Mouse (Mus musculus) kidney, embryonic 16.5 days (tissue): ENCODE data around the gene Kif26b. TPM values are rescaled to one million over a fixed set of nuclear protein-coding genes. Genes with fewer than 3 reads are reported as not detected.
A peak's percentile ranks its signal among the peaks of the same experiment; 100 is the strongest.

ENCODE experiments used
- ATAC-seq: fragments of 200-750 bp; cut with Nextera tagmentation; 2 replicates; pipeline ENCODE4 v1.8.0; 2017; ENCODE audit warnings: moderate TSS enrichment; ENCODE audit not compliant: low FRiP score, low TSS enrichment
- H3K27ac ChIP-seq: fragments of 300-500 bp; sonication (generic); 2 replicates; pipeline ENCODE4 v1.5.1; 2014; ENCODE audit warnings: low read length
- H3K27me3 ChIP-seq: fragments of 300-500 bp; sonication (generic); 2 replicates; pipeline ENCODE4 v1.6.1; 2014; ENCODE audit warnings: low read length, control low read depth, mixed read lengths; ENCODE audit not compliant: insufficient read depth
- H3K36me3 ChIP-seq: fragments of 300-500 bp; sonication (generic); 2 replicates; pipeline ENCODE4 v1.6.1; 2014; ENCODE audit warnings: low read length, control low read depth, mixed read lengths; ENCODE audit not compliant: insufficient read depth
- H3K4me1 ChIP-seq: fragments of 300-500 bp; sonication (generic); 2 replicates; pipeline ENCODE4 v1.6.1; 2014; ENCODE audit warnings: low read length, control low read depth, mixed read lengths; ENCODE audit not compliant: insufficient read depth
- H3K4me2 ChIP-seq: fragments of 300-500 bp; sonication (generic); replicated peaks from 2 replicates; pipeline ENCODE4 v1.6.1; 2014; ENCODE audit warnings: low read depth, low read length
- H3K4me3 ChIP-seq: fragments of 300-500 bp; sonication (generic); 2 replicates; pipeline ENCODE4 v1.5.1; 2014; ENCODE audit warnings: mild to moderate bottlenecking, low read length
- H3K9ac ChIP-seq: fragments of 300-500 bp; sonication (generic); replicated peaks from 2 replicates; pipeline ENCODE4 v1.6.1; 2014; ENCODE audit warnings: low read length
- H3K9me3 ChIP-seq: fragments of 300-500 bp; sonication (generic); 2 replicates; pipeline ENCODE4 v1.6.1; 2016; ENCODE audit warnings: low read length, control low read depth
- WGBS: fragments of 180-500 bp; shearing (Covaris S2); extraction: QIAGEN DNeasy Blood & Tissue Kit; methylation state at CpG from one replicate; pipeline ENCODE4 v1.1.7; 2014; 5-methylcytosine and 5-hydroxymethylcytosine counted together
- polyA plus RNA-seq: library from polyadenylated mRNA; unstranded; fragments of >200 nt; fragmentation: Nextera tagmentation; extraction: Ambion mirVana; gene quantifications from 2 replicates; pipeline ENCODE4 v1.2.1, GENCODE M21; 2015

Kif26b gene
- polyA plus RNA-seq, 1 experiment from 2014 or later, result 9.3 TPM

DNA sequence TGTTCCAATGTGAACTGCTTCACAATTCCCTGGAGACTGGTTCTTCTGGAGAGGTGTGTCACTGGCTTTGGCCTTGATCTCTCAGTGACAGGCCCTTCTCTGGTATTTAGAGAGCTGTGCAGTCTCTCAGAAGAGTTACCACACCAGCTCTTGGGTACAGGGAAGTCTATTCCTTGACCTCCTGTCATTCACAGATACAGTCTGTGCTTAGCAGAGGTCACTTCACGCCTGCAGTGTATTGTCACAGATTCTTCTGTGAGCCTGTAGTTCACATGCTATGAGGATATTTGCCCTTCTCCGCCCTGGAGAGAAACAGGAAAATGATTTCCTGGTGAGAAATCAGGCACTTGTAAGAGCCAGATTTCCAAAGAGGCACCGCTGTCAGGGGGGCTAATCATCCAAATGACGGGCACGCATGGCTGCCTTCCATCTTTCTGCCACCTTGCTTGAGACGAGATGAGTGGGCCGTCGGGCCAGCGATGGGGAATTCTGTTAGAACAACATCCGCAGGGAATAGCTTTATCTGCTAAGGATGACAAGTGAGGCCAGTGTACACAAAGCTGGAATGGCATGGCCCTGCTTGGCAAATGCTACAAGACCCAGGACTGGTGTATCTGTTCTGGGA lies 309.9 kb downstream of the Kif26b start:
- Histone ChIP-seq H3K9ac (no peak overlapping the region), H3K27me3 (no peaks in the 10 kb centered on the region), H3K36me3 (no peaks in the 10 kb centered on the region), H3K4me2 (no peak overlapping the region), H3K27ac (no peak overlapping the region), H3K4me3 (no peak overlapping the region), H3K9me3 (no peaks in the 10 kb centered on the region), H3K4me1 (no peaks in the 10 kb centered on the region)
- ATAC-seq, result no peak
- 66% methylated on average over 10 of the region's 10 CpGs for WGBS

DNA sequence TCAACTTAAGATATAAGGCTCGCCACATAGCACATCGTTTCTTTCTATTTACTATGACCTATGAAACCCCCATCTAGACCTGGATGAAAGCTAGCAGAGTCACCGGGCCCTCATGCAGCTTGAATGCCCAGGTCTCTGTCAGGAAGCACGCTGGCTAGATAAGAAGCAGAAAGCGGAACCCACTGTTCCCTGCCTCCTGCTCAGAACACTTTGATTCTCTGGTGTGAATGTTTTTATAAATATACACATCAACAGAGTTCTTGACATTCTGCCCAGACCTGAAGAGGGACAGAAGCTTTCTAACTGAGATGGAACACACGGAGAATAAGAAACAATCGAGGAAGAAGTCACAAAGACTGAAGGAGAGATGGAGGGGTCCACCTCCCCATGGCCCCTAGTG lies 311.4 kb downstream of the Kif26b start:
- H3K9me3 ChIP-seq, result no peaks in the 10 kb centered on the region
- H3K9ac ChIP-seq, result no peak overlapping the region
- no peak overlapping the region for H3K4me3 ChIP-seq
- ATAC-seq, result no peak
- no peaks in the 10 kb centered on the region for H3K4me1 ChIP-seq
- H3K27me3 ChIP-seq, result no peaks in the 10 kb centered on the region
- WGBS, result 78% methylated on average over 7 of the region's 7 CpGs
- H3K36me3 ChIP-seq, result no peaks in the 10 kb centered on the region
- H3K27ac ChIP-seq, result no peak overlapping the region
- no peak overlapping the region for H3K4me2 ChIP-seq

DNA sequence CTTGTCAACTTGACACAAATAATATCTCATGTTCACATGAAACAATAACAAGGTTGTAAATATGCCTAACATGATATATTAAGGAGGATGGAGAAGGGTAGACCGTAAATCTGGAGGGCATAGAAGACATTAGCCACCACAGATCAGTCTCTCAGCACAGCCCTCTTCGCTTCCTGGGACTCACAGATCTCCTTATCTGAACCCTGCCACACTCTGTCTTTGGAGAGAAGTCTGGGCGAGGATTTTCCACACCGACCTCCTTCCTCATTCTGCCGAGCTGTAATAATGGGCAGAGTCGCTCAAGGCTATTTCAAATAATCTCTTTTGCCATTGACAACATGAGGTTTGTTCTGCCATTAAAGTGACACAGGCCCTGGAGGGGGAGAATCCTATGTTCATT lies 315.9 kb downstream of the Kif26b start:
- no peaks in the 10 kb centered on the region for H3K27me3 ChIP-seq
- no peaks in the 10 kb centered on the region for H3K4me1 ChIP-seq
- no peak overlapping the region for H3K27ac ChIP-seq
- no peak for ATAC-seq
- 71% methylated on average over 6 of the region's 6 CpGs for WGBS
- H3K9ac ChIP-seq, result no peak overlapping the region
- H3K36me3 ChIP-seq, result no peaks in the 10 kb centered on the region
- no peaks in the 10 kb centered on the region for H3K9me3 ChIP-seq
- H3K4me3 ChIP-seq, result no peak overlapping the region
- no peak overlapping the region for H3K4me2 ChIP-seq

- Histone ChIP-seq H3K4me3 (no peak overlapping the region), H3K27ac (no peak overlapping the region)
- 67% methylated on average over 5 of the region's 5 CpGs for WGBS
Measured at GRCm38 (mm10) chr1:178847569-178847968, 318.6 kb downstream of the Kif26b start.

GRCm38 (mm10) chr1:178848380-178849106 lies 319.6 kb downstream of the Kif26b start:
- H3K27ac ChIP-seq, result no peak overlapping the region
- H3K27me3 ChIP-seq, result no peaks in the 10 kb centered on the region
- 88% methylated on average over 5 of the region's 5 CpGs for WGBS
- no peak for ATAC-seq
- H3K4me3 ChIP-seq, result no peak overlapping the region
- no peak overlapping the region for H3K9ac ChIP-seq
- no peaks in the 10 kb centered on the region; the same call in 1 of the 2 replicates for H3K4me1 ChIP-seq
- H3K36me3 ChIP-seq, result no peaks in the 10 kb centered on the region
- no peak overlapping the region for H3K4me2 ChIP-seq
- no peaks in the 10 kb centered on the region for H3K9me3 ChIP-seq

More at GRCm38 (mm10) chr1:178847569-178847968, 318.6 kb downstream of the Kif26b start:
- no peak for ATAC-seq
- no peaks in the 10 kb centered on the region; the same call in 1 of the 2 replicates for H3K4me1 ChIP-seq
- no peak overlapping the region for H3K9ac ChIP-seq
- no peaks in the 10 kb centered on the region for H3K9me3 ChIP-seq
- no peak overlapping the region for H3K4me2 ChIP-seq
- H3K27me3 ChIP-seq, result no peaks in the 10 kb centered on the region
- no peaks in the 10 kb centered on the region for H3K36me3 ChIP-seq

DNA sequence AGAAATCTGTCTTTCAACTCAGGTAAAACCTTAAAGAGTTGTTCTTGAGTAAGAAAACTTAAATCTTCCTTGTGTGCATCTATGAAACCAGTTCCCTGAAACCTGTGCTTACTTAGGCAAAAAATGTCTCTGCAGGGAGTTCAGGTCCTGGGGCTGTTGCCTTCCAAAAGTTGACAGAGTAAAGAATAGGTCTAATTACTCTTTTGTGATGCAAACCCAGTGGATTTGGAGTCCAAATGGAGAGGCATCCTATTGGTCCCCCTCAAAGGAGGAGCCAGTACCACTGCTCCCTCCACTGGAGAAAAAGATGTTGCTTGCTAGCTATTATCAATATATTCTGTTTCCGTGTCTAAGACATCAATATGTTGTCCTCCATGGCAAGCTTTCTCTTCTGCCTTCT lies 321.6 kb downstream of the Kif26b start:
- H3K36me3 ChIP-seq, result no peaks in the 10 kb centered on the region
- no peak overlapping the region for H3K9ac ChIP-seq
- no peaks in the 10 kb centered on the region for H3K27me3 ChIP-seq
- no peak overlapping the region for H3K4me2 ChIP-seq
- 81% methylated on average over 1 of the region's 1 CpGs for WGBS
- H3K4me1 ChIP-seq, result no peaks in the 10 kb centered on the region; the same call in 1 of the 2 replicates
- H3K9me3 ChIP-seq, result no peaks in the 10 kb centered on the region
- no peak for ATAC-seq
- H3K27ac ChIP-seq, result no peak overlapping the region
- no peak overlapping the region for H3K4me3 ChIP-seq

DNA sequence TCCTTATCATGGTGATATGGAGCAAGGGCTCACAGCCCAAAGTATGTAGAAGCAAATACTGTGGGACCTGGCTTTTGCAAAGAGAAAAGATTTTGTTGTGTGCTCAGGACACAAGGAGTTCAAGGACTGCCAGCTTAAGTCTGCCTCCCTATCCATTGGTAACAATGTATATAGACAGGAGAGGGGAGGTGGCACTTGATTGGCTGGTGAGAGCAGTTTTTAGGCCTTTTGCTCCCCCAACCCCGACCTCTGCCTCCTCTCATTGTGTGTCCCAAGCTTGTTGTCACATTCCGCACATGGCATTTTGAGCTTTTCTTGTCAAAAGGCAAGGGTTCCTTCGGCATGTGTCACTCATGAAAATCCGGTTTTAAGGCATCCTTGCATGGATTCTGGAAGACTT lies 326.0 kb downstream of the Kif26b start:
- H3K27me3 ChIP-seq, result no peaks in the 10 kb centered on the region
- no peak overlapping the region for H3K4me3 ChIP-seq
- no peak for ATAC-seq
- no peak overlapping the region for H3K27ac ChIP-seq
- no peaks in the 10 kb centered on the region for H3K36me3 ChIP-seq
- no peak overlapping the region for H3K9ac ChIP-seq
- WGBS, result 92% methylated on average over 4 of the region's 4 CpGs
- no peaks in the 10 kb centered on the region; the same call in 1 of the 2 replicates for H3K4me1 ChIP-seq
- H3K9me3 ChIP-seq, result no peaks in the 10 kb centered on the region
- no peak overlapping the region for H3K4me2 ChIP-seq

DNA sequence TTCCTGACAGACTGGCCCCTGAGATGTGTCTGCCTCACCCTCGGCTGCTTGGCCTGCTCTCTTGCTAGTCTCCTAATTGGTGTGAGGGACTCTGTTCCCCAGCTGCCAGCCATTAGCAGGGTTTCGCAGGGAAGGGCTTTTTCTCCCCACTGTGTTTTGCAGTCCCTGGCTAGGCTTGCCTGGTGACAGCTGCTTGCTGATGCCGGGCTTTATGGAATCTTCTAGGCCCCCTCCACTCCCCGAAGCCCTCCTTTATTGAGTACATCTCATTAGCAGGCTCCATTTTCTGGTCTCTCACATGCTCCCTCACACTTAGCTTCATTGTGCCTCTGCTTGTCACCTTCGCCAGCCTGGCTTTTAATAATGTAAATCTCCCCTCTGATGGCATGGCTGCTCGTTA lies 327.0 kb downstream of the Kif26b start:
- Histone ChIP-seq H3K4me1 (no peaks in the 10 kb centered on the region; the same call in 1 of the 2 replicates), H3K27me3 (no peaks in the 10 kb centered on the region), H3K9ac (no peak overlapping the region), H3K36me3 (no peaks in the 10 kb centered on the region), H3K4me2 (no peak overlapping the region), H3K9me3 (no peaks in the 10 kb centered on the region), H3K27ac (no peak overlapping the region), H3K4me3 (no peak overlapping the region)
- no peak for ATAC-seq
- 77% methylated on average over 6 of the region's 6 CpGs for WGBS

DNA sequence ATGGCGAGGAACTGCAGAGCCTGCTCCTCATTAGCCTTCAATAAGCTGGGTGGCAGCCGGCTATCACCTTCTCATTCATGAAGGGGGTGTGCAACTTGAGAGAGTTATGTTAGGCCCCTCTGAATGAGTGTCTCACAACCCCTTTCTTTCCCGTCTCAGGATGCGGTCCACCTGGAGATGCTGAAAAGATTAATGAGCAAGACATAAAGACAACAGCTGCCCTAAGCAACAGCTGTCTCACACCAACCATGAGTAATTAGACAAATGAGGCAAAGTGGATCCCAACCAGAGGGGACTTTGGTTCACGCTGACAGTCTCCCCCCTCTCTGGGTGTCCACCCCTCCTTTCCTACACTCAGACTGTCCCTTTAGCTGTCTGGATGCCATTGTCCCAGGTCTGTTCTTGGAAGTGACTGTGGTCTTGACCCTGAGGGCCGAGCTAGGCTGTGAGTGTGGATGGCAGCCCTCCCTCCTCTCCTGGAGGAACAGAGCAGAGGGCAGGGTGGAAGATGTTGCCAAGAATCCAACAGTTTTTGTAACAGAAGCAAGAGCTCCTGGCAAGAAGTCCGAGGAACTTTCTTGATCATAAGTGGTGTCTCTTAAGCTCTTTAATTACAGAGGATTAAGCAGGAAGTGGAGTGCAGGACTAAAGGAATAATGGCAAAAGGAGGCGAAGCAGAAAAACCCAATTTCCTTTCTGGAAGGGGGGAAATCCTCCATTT lies 331.9 kb downstream of the Kif26b start:
- Histone ChIP-seq H3K27me3 (no peaks in the 10 kb centered on the region), H3K4me3 (no peak overlapping the region), H3K4me2 (no peak overlapping the region), H3K4me1 (no peaks in the 10 kb centered on the region), H3K9ac (no peak overlapping the region), H3K36me3 (no peaks in the 10 kb centered on the region), H3K27ac (no peak overlapping the region), H3K9me3 (no peaks in the 10 kb centered on the region)
- WGBS, result 38% methylated on average over 8 of the region's 8 CpGs
- ATAC-seq, result 0 out of 2 replicates have a peak, but pooled peaks have one; percentile 27

DNA sequence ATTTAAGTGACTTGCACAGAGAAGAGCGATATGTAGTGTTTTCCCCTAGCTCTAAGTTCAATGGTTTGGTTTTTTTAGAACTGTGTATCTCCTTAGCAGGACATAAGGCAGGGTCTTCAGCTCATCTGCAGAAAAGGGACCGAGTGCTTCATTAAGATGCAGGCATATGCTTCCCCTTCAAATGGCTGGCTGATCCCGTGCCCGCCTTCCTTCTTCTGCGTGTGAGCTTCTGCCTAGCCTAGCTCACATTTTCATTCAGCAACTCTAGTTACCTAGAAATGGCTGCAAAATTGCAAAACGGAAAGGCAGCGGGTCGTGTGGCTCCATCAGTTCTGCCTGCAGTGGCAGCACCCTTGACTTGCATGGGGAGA lies 332.5 kb downstream of the Kif26b start:
- Histone ChIP-seq H3K27ac (no peak overlapping the region), H3K9ac (no peak overlapping the region), H3K4me2 (no peak overlapping the region), H3K9me3 (no peaks in the 10 kb centered on the region), H3K4me3 (no peak overlapping the region), H3K4me1 (no peaks in the 10 kb centered on the region), H3K27me3 (no peaks in the 10 kb centered on the region), H3K36me3 (no peaks in the 10 kb centered on the region)
- WGBS, result 80% methylated on average over 8 of the region's 8 CpGs
- no peak for ATAC-seq
